Comparison of ENCODE assay signal across 8 mouse cellular contexts in genomic region chr11:66985136-66985702, GRCm38 (mm10). TPM values are rescaled to one million over a fixed set of nuclear protein-coding genes. Genes with fewer than 3 reads are reported as not detected.
DNase-seq lines count a peak whose midpoint lies in the region; ATAC-seq lines count a peak whose summit lies in the region.

No protein-coding gene starts in this region.

- peaks cover 30% of the 10 kb centered on the region for H3K4me1 ChIP-seq in heart, embryonic 13.5 days
- H3K4me1 ChIP-seq in midbrain, embryonic 14.5 days (ENCODE audit: control insufficient read depth, insufficient read depth, low read length) = peaks cover 14% of the 10 kb centered on the region; the same call in 1 of the 2 replicates

- H3K4me3 ChIP-seq in heart, embryonic 13.5 days = peak overlapping the region; percentile 58
- H3K4me3 ChIP-seq in midbrain, embryonic 14.5 days (replicated peaks; ENCODE audit: low read depth, low read length) = peak overlapping the region; percentile 40

- peak; percentile 9 for DNase-seq in thymus, postnatal 14 days
- DNase-seq in thymus, postnatal 0 days (ENCODE audit: low spot score) = no peak
- DNase-seq in kidney, postnatal 10 days = peak; percentile 37
- no peak for DNase-seq in midbrain, embryonic 14.5 days
- no peak for DNase-seq in frontal cortex, adult 2 months (ENCODE audit: extremely low spot score in 1 of 2, low spot score in 1 of 2)
- DNase-seq in frontal cortex, postnatal 14 days (ENCODE audit: low spot score in 2 of 2) = no peak
- no peak for DNase-seq in gastrocnemius, postnatal 25 days

- 25% methylated on average over 11 of the region's 11 CpGs for WGBS in heart, embryonic 13.5 days
- WGBS in midbrain, embryonic 14.5 days = 22% methylated on average over 11 of the region's 11 CpGs

- H3K9ac ChIP-seq in heart, embryonic 13.5 days = peak overlapping the region; percentile 80
- H3K9ac ChIP-seq in midbrain, embryonic 14.5 days (replicated peaks; ENCODE audit: low read length) = peak overlapping the region; percentile 58

- no peaks in the 10 kb centered on the region for H3K36me3 ChIP-seq in heart, embryonic 13.5 days
- no peaks in the 10 kb centered on the region for H3K36me3 ChIP-seq in midbrain, embryonic 14.5 days (ENCODE audit: control insufficient read depth, insufficient read depth, low read length)

- no peak for ATAC-seq in heart, embryonic 13.5 days (ENCODE audit: extremely low read depth, insufficient number of reproducible peaks, low FRiP score, low TSS enrichment)
- no peak for ATAC-seq in midbrain, embryonic 14.5 days (ENCODE audit: low FRiP score, low TSS enrichment)

- peak overlapping the region; percentile 34; the same call in 1 of the 2 replicates for H3K27ac ChIP-seq in heart, embryonic 13.5 days (replicated peaks)
- H3K27ac ChIP-seq in midbrain, embryonic 14.5 days (replicated peaks; ENCODE audit: low read depth, low read length) = peak overlapping the region; percentile 83; the same call in 1 of the 2 replicates

- peak overlapping the region; percentile 93 for H3K4me2 ChIP-seq in heart, embryonic 13.5 days
- H3K4me2 ChIP-seq in midbrain, embryonic 14.5 days (ENCODE audit: low read length) = peak overlapping the region; percentile 69

- H3K27me3 ChIP-seq in heart, embryonic 13.5 days (replicated peaks) = no peaks in the 10 kb centered on the region; the same call in none of the 2 replicates
- H3K27me3 ChIP-seq in midbrain, embryonic 14.5 days (ENCODE audit: control insufficient read depth, insufficient read depth, low read length) = no peaks in the 10 kb centered on the region

- H3K9me3 ChIP-seq in heart, embryonic 13.5 days = no peaks in the 10 kb centered on the region
- no peaks in the 10 kb centered on the region for H3K9me3 ChIP-seq in midbrain, embryonic 14.5 days (ENCODE audit: control insufficient read depth, low read length)

RNA-seq across cellular contexts. Expression of gene Tmem238l, which starts 28.8 kb away (rescaled TPM):
- 0.23 TPM in 1 of 2 replicates, not detected in the other for polyA plus RNA-seq in thymus, postnatal 0 days (2015; fragmentation: Nextera tagmentation; extraction: Ambion mirVana)
- polyA plus RNA-seq in heart, embryonic 13.5 days (2015; fragmentation: Nextera tagmentation; extraction: Ambion mirVana) = 0.18 and 0.19 TPM in 2 replicates
- polyA plus RNA-seq in midbrain, embryonic 14.5 days (2014; fragmentation: Nextera tagmentation; extraction: Ambion mirVana) = not detected in 2 replicates
- not detected in 2 replicates for polyA plus RNA-seq in frontal cortex, adult 2 months (2012; rRNA removed)
- total RNA-seq in gastrocnemius, postnatal 25 days (2021) = not detected

RNA-seq across cellular contexts. Expression of gene Tmem220, which starts 39.7 kb away (rescaled TPM):
- 0.50 and 0.60 TPM in 2 replicates for polyA plus RNA-seq in thymus, postnatal 0 days (2015; fragmentation: Nextera tagmentation; extraction: Ambion mirVana)
- 1.5 and 2.7 TPM in 2 replicates for polyA plus RNA-seq in heart, embryonic 13.5 days (2015; fragmentation: Nextera tagmentation; extraction: Ambion mirVana)
- 0.30 and 0.50 TPM in 2 replicates for polyA plus RNA-seq in midbrain, embryonic 14.5 days (2014; fragmentation: Nextera tagmentation; extraction: Ambion mirVana)
- polyA plus RNA-seq in frontal cortex, adult 2 months (2012; rRNA removed) = 0.74 and 0.97 TPM in 2 replicates
- total RNA-seq in gastrocnemius, postnatal 25 days (2021) = under 1 TPM; 0.28 to 0.96 TPM

Comparison
In these comparisons a context has a peak if more than half of its experiments do, and no peak if none do; other contexts are left out.
1. DNase-seq: peak in thymus, postnatal 14 days (single experiment) and kidney, postnatal 10 days (single experiment); none in thymus, postnatal 0 days (single experiment), midbrain, embryonic 14.5 days (single experiment), frontal cortex, adult 2 months (0 of 2), frontal cortex, postnatal 14 days (0 of 2) and gastrocnemius, postnatal 25 days (single experiment).